Mouse (Mus musculus): ENCODE measurements around the gene Arhgap23. TPM values are rescaled to one million over a fixed set of nuclear protein-coding genes. Genes with fewer than 3 reads are reported as not detected.
A peak's percentile ranks its signal among the peaks of the same experiment; 100 is the strongest.

Gene Arhgap23
- polyA plus RNA-seq, 1 experiment: 14.9 TPM

GRCm38 (mm10) chr11:97535308-97535630 lies 119.9 kb downstream of the Arhgap23 start:
- Histone ChIP-seq H3K27me3 (replicated peaks; ENCODE audit: control insufficient read depth, insufficient read depth, low read length) (no peaks in the 10 kb centered on the region), H3K36me3 (ENCODE audit: control insufficient read depth, insufficient read depth, low read length) (no peaks in the 10 kb centered on the region), H3K4me3 (ENCODE audit: insufficient read depth, low read depth, low read length) (no peak overlapping the region), H3K27ac (ENCODE audit: insufficient read depth, low read depth, low read length) (no peak overlapping the region), H3K4me1 (ENCODE audit: control insufficient read depth, insufficient read depth, low read length) (0 out of 2 replicates have a peak, but pooled peaks cover 7% of the 10 kb centered on the region)
- DNase-seq: no peak
- WGBS: 51% methylated on average over 5 of the region's 5 CpGs
- no peak for TF ChIP-seq CTCF (conservative IDR thresholded peaks at IDR 0.05; ENCODE audit: insufficient read depth, insufficient read length, low read depth, low read length)
- no peak for TF ChIP-seq POLR2A (IDR thresholded peaks at IDR 0.05; ENCODE audit: low read depth, low read length)

- TF ChIP-seq CTCF (conservative IDR thresholded peaks at IDR 0.05; ENCODE audit: insufficient read depth, insufficient read length, low read depth, low read length) (no peak), POLR2A (IDR thresholded peaks at IDR 0.05; ENCODE audit: low read depth, low read length) (no peak)
These were observed 120.3 kb downstream of the Arhgap23 start for GRCm38 (mm10) chr11:97535660-97536059.

GRCm38 (mm10) chr11:97536083-97536747 lies 120.9 kb downstream of the Arhgap23 start:
- DNase-seq: no peak
- Histone ChIP-seq H3K27ac (ENCODE audit: insufficient read depth, low read depth, low read length) (no peak overlapping the region), H3K36me3 (ENCODE audit: control insufficient read depth, insufficient read depth, low read length) (no peaks in the 10 kb centered on the region), H3K4me3 (ENCODE audit: insufficient read depth, low read depth, low read length) (no peak overlapping the region), H3K27me3 (replicated peaks; ENCODE audit: control insufficient read depth, insufficient read depth, low read length) (no peaks in the 10 kb centered on the region), H3K4me1 (ENCODE audit: control insufficient read depth, insufficient read depth, low read length) (peaks cover 7% of the 10 kb centered on the region; the same call in 1 of the 2 replicates)
- TF ChIP-seq POLR2A (IDR thresholded peaks at IDR 0.05; ENCODE audit: low read depth, low read length) (no peak), CTCF (conservative IDR thresholded peaks at IDR 0.05; ENCODE audit: insufficient read depth, insufficient read length, low read depth, low read length) (no peak)
- 58% methylated on average over 35 of the region's 35 CpGs for WGBS

More at GRCm38 (mm10) chr11:97535660-97536059, 120.3 kb downstream of the Arhgap23 start:
- H3K36me3 ChIP-seq (ENCODE audit: control insufficient read depth, insufficient read depth, low read length): no peaks in the 10 kb centered on the region
- H3K4me1 ChIP-seq (ENCODE audit: control insufficient read depth, insufficient read depth, low read length): peaks cover 7% of the 10 kb centered on the region; the same call in 1 of the 2 replicates
- no peak overlapping the region for H3K4me3 ChIP-seq (ENCODE audit: insufficient read depth, low read depth, low read length)
- no peak for DNase-seq
- H3K27ac ChIP-seq (ENCODE audit: insufficient read depth, low read depth, low read length): no peak overlapping the region
- no peaks in the 10 kb centered on the region for H3K27me3 ChIP-seq (replicated peaks; ENCODE audit: control insufficient read depth, insufficient read depth, low read length)
- 66% methylated on average over 5 of the region's 5 CpGs for WGBS

- H3K27ac ChIP-seq (ENCODE audit: insufficient read depth, low read depth, low read length): no peak overlapping the region
- peak overlapping the region; percentile 27 for H3K4me3 ChIP-seq (ENCODE audit: insufficient read depth, low read depth, low read length)
- H3K36me3 ChIP-seq (ENCODE audit: control insufficient read depth, insufficient read depth, low read length): no peaks in the 10 kb centered on the region
- DNase-seq: peak; percentile 36
- peaks cover 7% of the 10 kb centered on the region; the same call in 1 of the 2 replicates for H3K4me1 ChIP-seq (ENCODE audit: control insufficient read depth, insufficient read depth, low read length)
- TF ChIP-seq POLR2A (IDR thresholded peaks at IDR 0.05; ENCODE audit: low read depth, low read length) (no peak), CTCF (conservative IDR thresholded peaks at IDR 0.05; ENCODE audit: insufficient read depth, insufficient read length, low read depth, low read length) (peak; percentile 32; the same call in 1 of the 2 replicates)
- 19% methylated on average over 36 of the region's 36 CpGs for WGBS
- no peaks in the 10 kb centered on the region for H3K27me3 ChIP-seq (replicated peaks; ENCODE audit: control insufficient read depth, insufficient read depth, low read length)
These were observed 121.7 kb downstream of the Arhgap23 start for GRCm38 (mm10) chr11:97536835-97537579.

- WGBS: 58% methylated on average over 12 of the region's 12 CpGs
- peaks cover 12% of the 10 kb centered on the region; the same call in 1 of the 2 replicates for H3K4me1 ChIP-seq (ENCODE audit: control insufficient read depth, insufficient read depth, low read length)
- no peaks in the 10 kb centered on the region for H3K27me3 ChIP-seq (replicated peaks; ENCODE audit: control insufficient read depth, insufficient read depth, low read length)
These were observed 122.3 kb downstream of the Arhgap23 start for GRCm38 (mm10) chr11:97537580-97538089.

GRCm38 (mm10) chr11:97539622-97540021 lies 124.3 kb downstream of the Arhgap23 start:
- Histone ChIP-seq H3K36me3 (ENCODE audit: control insufficient read depth, insufficient read depth, low read length) (no peaks in the 10 kb centered on the region), H3K4me3 (ENCODE audit: insufficient read depth, low read depth, low read length) (no peak overlapping the region), H3K27ac (ENCODE audit: insufficient read depth, low read depth, low read length) (no peak overlapping the region), H3K4me1 (ENCODE audit: control insufficient read depth, insufficient read depth, low read length) (peaks cover 22% of the 10 kb centered on the region; the same call in 1 of the 2 replicates), H3K27me3 (replicated peaks; ENCODE audit: control insufficient read depth, insufficient read depth, low read length) (no peaks in the 10 kb centered on the region)
- no peak for DNase-seq
- WGBS: 82% methylated on average over 5 of the region's 5 CpGs
- no peak for TF ChIP-seq POLR2A (IDR thresholded peaks at IDR 0.05; ENCODE audit: low read depth, low read length)
- TF ChIP-seq CTCF (conservative IDR thresholded peaks at IDR 0.05; ENCODE audit: insufficient read depth, insufficient read length, low read depth, low read length): no peak

More at GRCm38 (mm10) chr11:97537580-97538089, 122.3 kb downstream of the Arhgap23 start:
- TF ChIP-seq CTCF (conservative IDR thresholded peaks at IDR 0.05; ENCODE audit: insufficient read depth, insufficient read length, low read depth, low read length): no peak
- no peak for TF ChIP-seq POLR2A (IDR thresholded peaks at IDR 0.05; ENCODE audit: low read depth, low read length)
- H3K27ac ChIP-seq (ENCODE audit: insufficient read depth, low read depth, low read length): no peak overlapping the region
- H3K36me3 ChIP-seq (ENCODE audit: control insufficient read depth, insufficient read depth, low read length): no peaks in the 10 kb centered on the region
- DNase-seq: no peak
- H3K4me3 ChIP-seq (ENCODE audit: insufficient read depth, low read depth, low read length): no peak overlapping the region

GRCm38 (mm10) chr11:97540136-97540535 lies 124.8 kb downstream of the Arhgap23 start:
- WGBS: 50% methylated on average over 3 of the region's 3 CpGs
- no peak for TF ChIP-seq POLR2A (IDR thresholded peaks at IDR 0.05; ENCODE audit: low read depth, low read length)
- no peak for TF ChIP-seq CTCF (conservative IDR thresholded peaks at IDR 0.05; ENCODE audit: insufficient read depth, insufficient read length, low read depth, low read length)
- H3K27me3 ChIP-seq (replicated peaks; ENCODE audit: control insufficient read depth, insufficient read depth, low read length): no peaks in the 10 kb centered on the region
- peaks cover 22% of the 10 kb centered on the region; the same call in 1 of the 2 replicates for H3K4me1 ChIP-seq (ENCODE audit: control insufficient read depth, insufficient read depth, low read length)
- H3K36me3 ChIP-seq (ENCODE audit: control insufficient read depth, insufficient read depth, low read length): no peaks in the 10 kb centered on the region
- H3K4me3 ChIP-seq (ENCODE audit: insufficient read depth, low read depth, low read length): no peak overlapping the region
- no peak overlapping the region for H3K27ac ChIP-seq (ENCODE audit: insufficient read depth, low read depth, low read length)
- no peak for DNase-seq

Data from kidney, adult 2 months (tissue).